9 mouse cellular contexts compared by ENCODE assay signal in the genomic region with DNA sequence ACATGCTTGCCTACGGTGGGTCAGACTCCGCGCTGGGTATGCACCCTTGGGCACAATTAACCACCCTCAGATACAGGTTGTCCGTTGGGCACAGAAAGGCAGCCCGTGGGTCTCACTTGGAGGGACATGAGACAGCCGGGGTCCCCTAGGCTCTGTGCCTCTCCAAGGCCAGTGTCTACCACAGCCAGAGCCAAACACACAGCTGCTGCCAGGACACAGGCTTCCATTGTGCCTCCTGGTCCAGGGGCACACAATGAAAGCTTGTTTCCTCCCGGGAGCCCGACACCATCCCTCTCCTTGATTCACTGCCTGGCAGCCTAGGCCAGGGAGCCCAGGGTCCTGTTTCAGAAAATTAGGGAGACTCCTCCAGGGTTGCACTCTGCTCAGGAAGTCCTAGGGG.
A peak's percentile ranks its signal among the peaks of the same experiment; 100 is the strongest.
DNase-seq lines count a peak whose midpoint lies in the region; ATAC-seq lines count a peak whose summit lies in the region.
"Had no signal": no experiment of that assay in that cellular context is flagged by ENCODE, and none has a peak within 500 bp of the region (broad histone marks: within the 10 kb centered on the region; RNA-seq: fewer than 3 reads in every experiment).

No protein-coding gene starts in this region.

- no peaks in the 10 kb centered on the region for H3K9me3 ChIP-seq in heart, embryonic 10.5 days
- H3K9me3 ChIP-seq in forebrain, embryonic 12.5 days, result no peaks in the 10 kb centered on the region
- no peaks in the 10 kb centered on the region for H3K9me3 ChIP-seq in midbrain, embryonic 16.5 days (replicated peaks; ENCODE audit: control insufficient read depth, low read length, poor library complexity, severe bottlenecking)

- 78% methylated on average over 8 of the region's 8 CpGs for WGBS in heart, embryonic 10.5 days
- WGBS in forebrain, embryonic 12.5 days, result 69% methylated on average over 8 of the region's 8 CpGs
- 69% methylated on average over 8 of the region's 8 CpGs for whole genome bisulfite sequencing in midbrain, embryonic 16.5 days

- no peak overlapping the region for H3K4me2 ChIP-seq in forebrain, embryonic 12.5 days
- H3K4me2 ChIP-seq in midbrain, embryonic 16.5 days (ENCODE audit: low read length), result no peak overlapping the region

- peak overlapping the region; percentile 65 for H3K27ac ChIP-seq in heart, embryonic 10.5 days
- H3K27ac ChIP-seq in forebrain, embryonic 12.5 days, result 0 out of 2 replicates have a peak overlapping the region, but pooled peaks have one; percentile 27
- H3K27ac ChIP-seq in midbrain, embryonic 16.5 days (ENCODE audit: low read length), result peak overlapping the region; percentile 55; the same call in 1 of the 2 replicates

- DNase-seq in heart, embryonic 10.5 days (ENCODE audit: low spot score), result no peak
- DNase-seq in heart, adult 8-10 months (ENCODE audit: low spot score), result no peak
- peak; percentile 85 for DNase-seq in layer of hippocampus, adult 9-11 months
- DNase-seq in testis, postnatal 14 days (ENCODE audit: low spot score), result no peak
- no peak for DNase-seq in thymus, postnatal 0 days (ENCODE audit: low spot score)
- no peak for DNase-seq in thymus, postnatal 4 days

- H3K36me3 ChIP-seq in heart, embryonic 10.5 days, result no peaks in the 10 kb centered on the region
- no peaks in the 10 kb centered on the region for H3K36me3 ChIP-seq in forebrain, embryonic 12.5 days (replicated peaks)
- H3K36me3 ChIP-seq in midbrain, embryonic 16.5 days (ENCODE audit: control insufficient read depth, insufficient read depth, low read length), result no peaks in the 10 kb centered on the region

- peaks cover 21% of the 10 kb centered on the region for H3K4me1 ChIP-seq in heart, embryonic 10.5 days
- peaks cover 13% of the 10 kb centered on the region for H3K4me1 ChIP-seq in forebrain, embryonic 12.5 days
- H3K4me1 ChIP-seq in midbrain, embryonic 16.5 days (ENCODE audit: control insufficient read depth, insufficient read depth, low read length), result no peaks in the 10 kb centered on the region

- H3K27me3 ChIP-seq in heart, embryonic 10.5 days (ENCODE audit: insufficient read depth, poor library complexity, severe bottlenecking), result no peaks in the 10 kb centered on the region
- peaks cover 4% of the 10 kb centered on the region; the same call in 1 of the 2 replicates for H3K27me3 ChIP-seq in forebrain, embryonic 12.5 days
- H3K27me3 ChIP-seq in midbrain, embryonic 16.5 days (ENCODE audit: control insufficient read depth, insufficient read depth, low read depth, low read length), result no peaks in the 10 kb centered on the region
- H3K27me3 ChIP-seq: CH12.LX had no signal

- H3K4me3 ChIP-seq in heart, embryonic 10.5 days, result no peak overlapping the region
- no peak overlapping the region for H3K4me3 ChIP-seq in forebrain, embryonic 12.5 days (replicated peaks)
- no peak overlapping the region for H3K4me3 ChIP-seq in midbrain, embryonic 16.5 days (ENCODE audit: low read depth, low read length)

- no peak overlapping the region for H3K9ac ChIP-seq in forebrain, embryonic 12.5 days
- no peak overlapping the region for H3K9ac ChIP-seq in midbrain, embryonic 16.5 days (ENCODE audit: low read depth, low read length)

- ATAC-seq in forebrain, embryonic 12.5 days (ENCODE audit: low FRiP score), result peak; percentile 39; the same call in 1 of the 2 replicates
- peak; percentile 80; the same call in 1 of the 2 replicates for ATAC-seq in midbrain, embryonic 16.5 days
